Mouse (Mus musculus): ENCODE measurements around the gene Clp1. TPM values are rescaled to one million over a fixed set of nuclear protein-coding genes. Genes with fewer than 3 reads are reported as not detected.

The Clp1 gene
- 1 to 10 TPM; 6.8 to 8.6 TPM for total RNA-seq (2021)
- long read RNA-seq, experiment 1, transcript Clp1-201 (3 exons, 1,912 nt) = major isoform, 15 of 17 reads
- long read RNA-seq, experiment 1, partial matches to known transcripts = 0 of 17 reads
- long read RNA-seq, experiment 1, other reads (novel, unspliced or antisense) = 2 of 17 reads
- long read RNA-seq, experiment 2, transcript Clp1-201 (3 exons, 1,912 nt) = major isoform, 13 of 16 reads
- long read RNA-seq, experiment 2, partial matches to known transcripts = 1 of 16 reads
- long read RNA-seq, experiment 2, other reads (novel, unspliced or antisense) = 1 of 16 reads

DNA sequence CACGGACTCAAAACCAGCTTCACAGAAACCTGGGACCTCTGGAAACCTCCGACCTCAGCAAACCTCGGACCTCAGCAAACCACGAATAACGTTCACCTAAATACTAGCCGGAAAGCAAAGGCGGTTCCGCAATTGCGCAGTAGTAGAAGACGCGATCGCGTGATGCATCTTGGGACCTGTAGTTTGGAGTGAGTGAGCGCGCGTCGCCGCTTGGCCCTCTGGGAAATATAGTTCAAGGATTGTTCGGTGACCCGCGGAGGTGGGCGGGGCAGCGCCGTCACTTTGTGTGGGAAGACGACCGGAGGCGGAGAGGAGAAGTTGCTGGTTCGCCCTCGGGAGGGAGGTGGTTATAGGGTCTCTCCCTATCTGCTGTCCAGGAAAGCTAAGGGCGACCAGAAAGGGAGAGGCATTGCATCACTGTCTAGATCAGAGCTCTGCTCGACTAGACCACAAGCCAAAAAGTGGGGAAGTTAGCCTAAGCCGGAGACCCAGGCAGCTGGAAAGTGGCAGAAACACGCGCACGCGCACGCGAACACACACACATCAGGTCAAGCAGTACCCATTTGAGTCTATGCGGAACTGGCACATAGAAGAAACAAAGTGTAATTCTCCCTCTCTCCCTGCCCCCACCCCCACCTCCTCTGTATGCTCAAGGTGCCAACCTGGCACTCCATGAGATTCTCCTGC is at the start of gene Clp1:
TSS of gene Clp1 (minus strand) at position 179 of the 687 bp plus-strand sequence.
- peak; percentile 87 to 95 for DNase-seq (ENCODE audit: low spot score in 2 of 2)

GRCm38 (mm10) chr2:84775665-84776064 is 48.5 kb upstream of the Clp1 start:
- peak in 1 of 2 experiments; percentile 41 for DNase-seq (ENCODE audit: low spot score in 2 of 2)

DNA sequence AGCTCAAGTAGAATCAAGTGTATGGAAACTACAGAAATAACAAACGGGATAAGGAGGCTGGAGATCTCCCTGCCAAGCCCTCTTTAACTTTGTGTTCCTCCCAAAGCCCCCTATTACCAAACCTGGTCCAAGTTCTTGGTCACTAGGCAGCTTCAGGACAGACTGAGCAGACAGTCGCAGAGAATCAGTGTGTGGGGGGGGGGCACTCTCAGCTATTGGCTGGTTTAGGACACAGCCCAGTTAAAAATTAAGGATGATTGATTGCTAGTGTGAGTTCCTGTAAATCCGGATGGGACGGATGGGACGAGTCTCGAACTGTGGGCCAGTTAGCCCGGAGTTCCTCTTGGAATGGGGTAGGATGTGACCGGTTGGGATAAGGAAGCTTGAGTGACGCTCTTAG is 48.1 kb upstream of the Clp1 start, which contains the start of gene Serping1:
TSS of gene Serping1 (minus strand) at position 204 of the 400 bp plus-strand sequence.
- DNase-seq (ENCODE audit: low spot score in 2 of 2) = no peak

DNA sequence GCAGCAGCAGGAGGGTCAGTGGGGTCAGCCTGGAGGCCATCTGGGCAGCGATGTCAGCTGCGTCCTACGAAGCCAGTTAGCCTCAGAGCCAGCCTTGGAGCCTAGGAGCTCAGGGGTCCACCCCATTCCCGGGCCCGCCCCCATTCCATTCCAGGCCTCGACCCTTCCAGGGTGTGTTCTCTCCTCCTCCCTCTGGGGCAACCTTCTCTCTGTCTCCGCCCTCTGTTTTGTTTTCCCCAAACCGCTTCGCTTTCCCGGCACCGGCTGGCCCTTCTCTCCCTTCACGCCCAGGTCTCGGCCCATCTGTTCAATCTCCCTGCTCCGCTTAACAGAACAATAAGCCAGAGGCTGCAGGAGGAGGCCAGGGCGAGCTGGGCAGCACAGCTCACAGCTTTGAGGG is 47.6 kb upstream of the Clp1 start:
- DNase-seq (ENCODE audit: low spot score in 2 of 2) = peak; percentile 64 to 81

DNA sequence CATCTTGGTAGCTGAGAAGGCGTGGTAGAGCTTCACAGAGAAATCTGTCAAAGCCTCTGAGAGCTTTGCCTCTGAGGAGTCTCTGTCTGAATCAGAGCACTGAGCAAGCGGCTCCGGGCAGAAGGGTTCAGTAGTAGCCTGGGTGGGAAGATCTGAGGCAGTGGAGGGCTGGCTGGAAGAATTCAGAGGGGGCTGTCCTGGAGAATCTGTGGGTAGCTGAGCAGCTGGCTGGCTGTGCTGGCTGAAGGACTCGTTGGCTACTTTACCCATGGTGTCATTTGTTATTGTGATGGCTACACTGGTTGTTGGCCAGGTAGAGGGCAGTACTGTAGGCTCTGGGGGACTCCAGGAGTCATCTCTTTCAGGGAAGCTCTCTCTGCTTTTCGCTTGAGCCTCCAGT is 46.0 kb upstream of the Clp1 start:
- no peak for DNase-seq (ENCODE audit: low spot score in 2 of 2)

GRCm38 (mm10) chr2:84772454-84772853 is 45.3 kb upstream of the Clp1 start:
- no peak for DNase-seq (ENCODE audit: low spot score in 2 of 2)

- no peak for DNase-seq (ENCODE audit: low spot score in 2 of 2)
Measured at GRCm38 (mm10) chr2:84770501-84770900, 43.4 kb upstream of the Clp1 start.

- DNase-seq (ENCODE audit: low spot score in 2 of 2) = no peak
Measured at GRCm38 (mm10) chr2:84762818-84763217, 35.7 kb upstream of the Clp1 start.

GRCm38 (mm10) chr2:84762295-84762694 is 35.1 kb upstream of the Clp1 start:
- no peak for DNase-seq (ENCODE audit: low spot score in 2 of 2)

DNA sequence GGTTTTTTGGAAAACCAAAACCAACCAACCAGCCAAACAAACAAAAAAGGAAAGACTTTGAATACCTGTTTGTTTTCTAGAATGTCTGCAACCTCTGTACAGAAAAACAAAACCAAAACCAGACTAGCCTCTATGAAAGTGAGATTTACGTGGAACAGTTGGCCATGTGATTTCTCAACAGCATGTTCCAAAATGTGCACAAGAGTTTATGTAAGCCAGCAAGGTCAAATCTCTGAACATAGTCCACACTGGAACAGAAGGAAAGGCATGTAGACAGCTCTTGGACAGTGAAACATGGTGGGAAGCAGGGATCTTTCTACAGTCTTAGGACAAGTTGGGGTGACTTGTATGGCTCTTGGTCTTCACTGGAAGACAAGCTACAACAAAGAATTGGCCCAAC is 34.7 kb upstream of the Clp1 start:
- DNase-seq (ENCODE audit: low spot score in 2 of 2) = no peak

GRCm38 (mm10) chr2:84761309-84761708 is 34.2 kb upstream of the Clp1 start:
- no peak for DNase-seq (ENCODE audit: low spot score in 2 of 2)

DNA sequence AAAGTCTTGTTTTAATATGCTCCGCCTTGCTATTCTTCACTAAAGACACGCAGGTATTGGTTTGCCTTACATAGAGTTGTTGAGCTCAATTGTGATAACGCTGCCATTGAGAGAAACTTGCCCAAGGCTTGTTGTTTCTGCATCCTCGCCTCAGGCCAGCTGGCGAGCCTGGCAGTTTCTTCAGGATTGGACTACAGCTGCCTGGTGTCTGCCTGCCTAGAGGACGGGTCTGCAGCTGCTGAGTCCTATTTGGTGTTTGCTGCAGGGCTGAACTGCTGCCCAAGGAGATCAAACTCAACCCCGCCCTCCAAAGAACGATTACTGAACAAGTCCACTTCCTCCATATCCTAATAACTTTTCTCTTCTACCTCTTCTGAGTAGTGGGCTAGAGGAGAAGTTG is 33.6 kb upstream of the Clp1 start:
- DNase-seq (ENCODE audit: low spot score in 2 of 2) = peak in 1 of 2 experiments; percentile 12

- DNase-seq (ENCODE audit: low spot score in 2 of 2) = peak in 1 of 2 experiments; percentile 32
Measured at GRCm38 (mm10) chr2:84758542-84759127, 31.5 kb upstream of the Clp1 start.

GRCm38 (mm10) chr2:84757026-84757682 is 30.0 kb upstream of the Clp1 start:
- DNase-seq (ENCODE audit: low spot score in 2 of 2) = no peak

DNA sequence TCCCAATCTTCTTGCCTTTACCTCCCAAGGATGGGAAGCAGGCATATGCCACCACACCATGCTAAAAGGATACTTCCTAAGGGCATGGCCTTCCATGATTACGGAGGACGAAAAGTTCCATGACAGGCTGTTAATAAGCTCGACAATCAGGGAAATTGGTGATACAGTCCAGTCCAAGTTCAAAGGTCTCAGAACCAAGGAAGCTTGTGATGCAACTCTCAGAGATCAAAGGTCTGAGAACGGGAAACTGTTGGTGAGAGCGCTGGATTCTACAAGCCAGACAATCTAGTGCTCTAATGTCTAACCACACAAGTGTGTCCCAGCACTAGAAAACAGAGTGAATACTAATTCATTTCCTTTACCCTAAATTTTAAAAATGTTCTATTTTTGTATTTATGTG is 29.1 kb upstream of the Clp1 start:
- no peak for DNase-seq (ENCODE audit: low spot score in 2 of 2)

DNA sequence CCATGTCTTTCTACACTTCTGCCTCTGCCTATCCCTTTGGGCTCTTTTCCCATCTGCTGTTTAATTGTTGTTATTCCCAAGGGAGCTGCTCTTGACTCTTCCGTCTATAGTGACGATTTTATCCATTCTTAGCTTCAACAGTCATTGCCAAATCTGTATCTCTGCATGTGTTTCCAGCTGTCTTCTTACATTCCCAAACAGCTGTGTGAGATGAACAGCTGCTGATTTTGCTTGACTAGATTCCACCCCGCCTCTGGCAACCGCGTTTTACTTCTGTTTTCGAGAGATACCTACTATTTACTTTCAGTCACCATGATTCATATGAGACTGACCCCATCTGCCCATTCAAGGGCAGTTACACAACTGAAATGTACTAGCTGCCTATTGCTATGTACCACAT is 23.0 kb upstream of the Clp1 start:
- no peak for DNase-seq (ENCODE audit: low spot score in 2 of 2)

DNA sequence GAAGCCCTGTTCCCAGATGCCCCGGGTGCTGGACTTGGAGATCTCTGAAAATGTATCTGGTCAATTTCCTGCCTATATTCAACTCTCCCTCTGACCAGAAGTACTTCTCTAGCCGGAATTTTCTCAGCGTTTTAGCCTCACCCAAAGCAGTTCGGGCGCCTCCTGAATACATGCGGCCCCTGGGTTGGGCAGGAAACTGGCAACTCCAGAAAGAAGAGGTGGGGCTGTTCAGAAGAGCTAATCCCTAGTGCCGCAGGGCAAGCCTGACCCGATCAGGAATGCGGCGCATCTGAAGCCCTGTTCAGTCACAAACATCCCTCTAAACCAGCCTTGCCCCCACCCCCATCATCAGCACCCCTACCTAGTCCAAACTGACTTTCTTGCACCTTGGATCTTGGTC is 17.0 kb upstream of the Clp1 start:
- DNase-seq (ENCODE audit: low spot score in 2 of 2) = peak in 1 of 2 experiments; percentile 32

- DNase-seq (ENCODE audit: low spot score in 2 of 2) = peak; percentile 69 to 83
Measured at GRCm38 (mm10) chr2:84743561-84743960, 16.4 kb upstream of the Clp1 start, which contains the start of gene Gm19426. Gene Gm19426, minus strand, starts transcription at chr2:84743655.

DNA sequence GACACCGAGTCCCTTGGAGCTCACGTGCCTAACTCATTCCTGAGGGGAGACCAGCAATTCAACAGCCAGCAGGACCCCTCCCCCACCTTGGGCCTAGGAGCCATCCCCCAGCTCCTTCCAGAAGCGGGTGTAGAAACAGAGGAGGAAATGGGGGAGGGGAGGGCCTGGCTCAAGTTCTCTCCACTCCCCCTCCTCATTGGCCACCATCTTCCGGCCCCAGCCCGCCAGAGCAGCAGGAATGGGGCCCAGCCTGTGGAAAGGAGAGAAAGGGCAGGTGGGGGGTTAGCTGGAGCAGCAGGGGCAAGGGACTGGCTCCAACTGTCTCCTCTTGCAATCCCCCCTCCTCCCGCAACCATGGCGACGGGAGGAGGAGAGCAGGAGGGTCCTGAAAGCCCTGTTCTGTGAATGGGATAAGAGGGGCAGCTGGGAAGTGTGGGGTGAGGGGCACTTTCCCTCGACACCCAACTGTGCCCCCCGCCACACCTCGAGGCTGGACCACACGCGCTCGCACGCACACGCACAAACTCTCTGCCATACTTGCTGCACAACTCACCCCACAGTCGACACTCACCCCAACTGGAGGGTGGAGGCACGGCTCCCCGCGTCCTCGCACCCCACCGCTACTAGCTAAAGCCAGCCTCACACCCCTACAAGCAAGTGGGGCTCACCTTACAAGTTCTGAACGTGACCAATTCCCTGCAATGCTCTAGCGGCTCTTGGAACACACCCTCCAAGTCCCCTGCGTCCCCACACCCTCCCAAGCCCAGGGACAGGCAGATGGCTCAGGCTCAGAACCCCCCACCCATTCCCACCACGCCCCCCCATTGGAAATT is 15.5 kb upstream of the Clp1 start:
- DNase-seq (ENCODE audit: low spot score in 2 of 2) = peak in 1 of 2 experiments; percentile 37

- DNase-seq (ENCODE audit: low spot score in 2 of 2) = peak in 1 of 2 experiments; percentile 11
Measured at GRCm38 (mm10) chr2:84741841-84742450, 14.8 kb upstream of the Clp1 start.
